Mouse (Mus musculus): ENCODE measurements around the gene Prelid1.
A peak's percentile ranks its signal among the peaks of the same experiment; 100 is the strongest.

Prelid1 gene

DNA sequence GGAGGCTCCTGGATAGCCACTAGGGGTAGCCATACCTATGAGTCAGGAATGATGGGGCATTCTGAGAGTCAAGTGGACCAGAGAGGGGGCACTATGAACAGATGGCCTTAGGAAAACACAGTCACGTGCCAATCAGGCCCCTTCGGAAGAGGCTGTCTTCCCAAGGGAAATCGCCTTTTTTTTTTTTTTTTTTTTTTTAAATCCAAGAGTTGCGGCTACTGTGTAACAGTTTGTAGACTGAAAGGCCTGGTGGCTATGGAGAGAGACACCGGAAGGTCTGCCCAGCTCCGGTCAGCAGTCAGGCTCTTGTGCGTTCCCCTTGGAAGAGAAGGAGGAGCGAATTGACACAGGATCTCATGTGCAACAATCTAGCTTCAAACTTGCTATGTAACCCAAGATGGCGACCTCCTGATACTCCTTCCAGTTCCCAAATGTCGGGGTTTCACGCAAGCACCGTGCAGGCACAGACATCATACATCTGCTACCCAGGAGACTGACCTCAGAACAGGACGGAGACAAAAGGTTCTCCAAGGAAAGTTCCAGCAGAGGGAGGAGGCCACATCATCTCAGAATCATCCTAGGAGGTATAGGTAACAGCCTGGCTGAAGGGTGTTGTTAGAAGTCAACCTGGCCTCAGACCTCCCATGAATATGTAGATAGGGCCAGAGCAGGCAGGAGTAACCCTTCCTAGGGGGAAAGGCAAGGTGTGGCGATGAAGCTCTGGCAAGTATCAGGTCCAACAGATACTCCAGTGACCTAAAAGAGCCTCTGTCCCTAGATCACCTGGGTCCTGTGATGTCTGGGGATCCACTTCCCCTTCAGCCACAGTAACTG lies 10.5 kb downstream of the Prelid1 start:
- no peak for DNase-seq (ENCODE audit: inconsistent age in 2 of 2, low spot score in 1 of 2)

DNA sequence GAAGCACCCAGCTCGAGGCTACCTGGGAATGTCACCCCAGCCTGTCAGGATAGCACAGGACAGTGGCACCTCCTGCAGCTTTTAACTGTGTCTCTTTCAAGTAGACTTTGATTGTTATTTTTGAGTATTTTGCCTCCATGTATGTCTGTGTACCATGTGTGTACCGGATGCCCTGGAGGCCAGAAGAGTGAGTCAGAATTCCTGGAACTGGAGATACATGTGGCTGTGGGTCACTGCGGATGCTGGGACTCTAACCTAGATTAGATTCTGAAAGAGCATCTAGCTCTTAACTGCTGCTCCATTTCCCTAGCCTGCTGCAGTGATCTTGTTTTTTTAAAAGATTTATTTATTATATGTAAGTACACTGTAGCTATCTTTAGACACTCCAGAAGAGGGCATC lies 12.0 kb downstream of the Prelid1 start:
- DNase-seq (ENCODE audit: inconsistent age in 2 of 2, low spot score in 1 of 2) = no peak

DNA sequence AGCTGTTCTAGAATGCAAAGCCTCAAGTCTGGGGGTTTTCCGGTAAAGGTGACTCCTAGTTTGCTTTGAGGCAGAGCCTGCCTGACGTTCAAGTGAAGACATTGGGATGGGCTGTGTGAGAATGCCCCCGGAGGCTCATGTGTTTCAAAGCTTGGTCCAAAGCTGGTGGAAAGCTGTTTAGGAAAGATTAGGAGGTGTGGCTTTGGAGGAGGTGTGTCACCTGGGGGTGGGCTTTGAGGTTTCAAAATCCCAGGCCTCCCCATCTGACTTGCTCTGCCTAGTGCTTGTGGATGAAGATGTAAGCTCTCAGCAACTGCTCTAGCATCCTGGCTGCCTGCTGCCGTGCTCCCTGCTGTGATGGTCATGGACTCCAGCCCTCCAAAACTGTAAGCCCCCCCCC lies 15.4 kb downstream of the Prelid1 start:
- DNase-seq (ENCODE audit: inconsistent age in 2 of 2, low spot score in 1 of 2) = no peak

DNA sequence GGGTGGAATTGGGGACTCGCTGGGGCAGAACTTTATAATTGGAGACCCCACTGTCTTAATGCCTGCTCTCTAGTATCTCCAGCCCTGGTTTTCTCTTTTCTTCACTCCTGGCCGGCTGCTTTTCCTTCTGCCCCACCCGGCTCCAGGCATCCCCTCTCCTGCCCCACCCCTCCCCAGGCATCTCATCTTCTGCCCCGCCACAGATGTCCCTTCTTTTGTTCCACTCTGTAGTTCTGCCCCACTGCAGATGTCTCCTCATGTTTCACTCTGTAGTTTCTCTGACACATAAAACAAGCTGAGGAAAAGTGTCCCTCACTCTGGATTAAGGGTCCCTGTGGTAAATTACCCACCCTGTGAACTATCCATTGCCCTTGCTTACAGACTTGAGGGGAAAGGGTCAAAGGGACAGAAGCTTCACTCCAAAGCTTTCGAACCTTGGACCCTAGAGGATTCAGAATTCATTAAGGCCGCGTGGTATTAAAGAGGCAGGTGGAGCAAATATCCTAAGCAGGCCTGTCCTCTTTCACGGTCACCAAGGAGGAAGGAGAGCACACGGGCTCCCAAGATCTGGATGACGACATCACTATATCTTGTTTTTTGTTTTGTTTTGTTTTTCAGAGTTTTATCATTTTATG lies 17.2 kb downstream of the Prelid1 start:
- no peak for DNase-seq (ENCODE audit: inconsistent age in 2 of 2, low spot score in 1 of 2)

DNA sequence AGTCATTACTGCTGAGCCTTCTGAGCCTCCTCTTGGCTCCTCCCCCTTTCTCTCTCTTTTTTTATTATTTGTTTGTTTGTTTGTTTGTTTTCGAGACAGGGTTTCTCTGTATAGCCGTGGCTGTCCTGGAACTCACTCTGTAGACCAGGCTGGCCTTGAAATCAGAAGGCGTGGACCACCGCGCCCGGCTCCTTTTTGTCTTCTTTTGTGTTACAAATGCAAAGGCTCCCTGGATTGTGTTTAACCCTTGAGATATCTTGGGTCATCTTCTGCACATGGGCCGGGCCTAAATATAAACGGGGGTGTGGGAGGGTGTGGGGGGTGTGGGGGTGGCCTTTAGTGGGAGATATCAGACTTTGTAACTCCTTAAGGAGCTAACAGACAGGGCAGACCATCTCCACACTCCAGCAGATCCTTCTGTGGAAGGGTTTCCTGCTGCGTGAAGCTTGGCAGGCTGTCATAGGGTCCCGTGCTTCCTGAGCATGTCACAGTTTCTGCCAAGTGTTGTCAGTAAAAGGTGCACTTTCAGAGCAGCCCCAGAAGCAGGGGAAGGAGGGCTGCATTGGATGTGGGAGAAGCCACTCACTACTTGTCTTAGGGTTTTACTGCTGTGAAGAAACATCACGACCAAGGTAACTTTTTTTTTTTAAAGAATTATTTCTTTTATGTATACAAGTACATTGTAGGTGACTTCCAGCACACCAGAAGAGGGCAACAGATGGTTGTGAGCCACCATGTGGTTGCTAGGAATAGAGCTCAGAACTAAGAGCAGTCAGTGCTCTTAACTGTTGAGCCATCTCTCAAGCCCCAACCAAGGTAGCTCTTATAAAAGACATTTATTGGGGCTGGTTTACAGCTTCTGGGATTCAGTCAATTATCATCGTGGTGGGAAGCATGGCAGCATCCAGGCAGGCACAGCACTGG lies 18.1 kb downstream of the Prelid1 start:
- DNase-seq (ENCODE audit: inconsistent age in 2 of 2, low spot score in 1 of 2) = no peak

DNA sequence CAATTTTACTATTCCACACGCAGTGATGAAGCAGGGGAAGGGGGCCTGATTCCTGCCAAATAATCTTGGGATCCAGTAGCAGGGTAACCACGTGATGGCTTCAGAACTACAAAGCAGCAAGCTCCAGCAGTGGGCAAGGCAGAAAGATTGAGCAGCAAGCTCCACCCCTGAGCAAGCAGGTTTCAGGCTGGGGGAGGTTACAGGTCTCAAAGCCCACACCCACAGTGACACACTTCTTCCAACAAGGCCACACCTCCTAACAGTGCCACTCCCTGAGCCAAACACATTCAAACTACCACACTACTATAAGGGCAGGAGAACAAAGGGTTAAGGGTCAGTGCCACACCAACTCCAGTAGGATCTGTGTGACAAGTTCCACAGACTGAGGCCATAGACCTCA lies 19.0 kb downstream of the Prelid1 start:
- DNase-seq (ENCODE audit: inconsistent age in 2 of 2, low spot score in 1 of 2) = no peak

DNA sequence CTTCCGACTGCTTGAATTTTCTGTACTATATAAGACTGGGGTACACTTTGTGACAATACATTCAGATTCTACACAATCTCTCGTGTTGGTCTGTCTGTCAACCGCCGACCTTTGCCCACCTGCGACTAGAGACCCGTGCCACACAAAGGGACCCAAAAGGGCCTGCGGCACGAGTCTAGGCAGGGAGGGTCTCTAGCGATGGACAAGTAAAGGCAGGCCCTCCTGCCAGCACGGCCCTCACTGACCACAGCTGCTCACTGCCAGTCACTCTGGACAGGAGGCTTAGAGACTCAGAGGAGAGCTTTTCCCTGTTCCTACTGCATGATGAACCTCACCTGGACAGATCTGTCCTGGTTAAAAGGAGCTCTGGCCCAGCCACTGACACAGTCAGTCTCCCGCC lies 22.2 kb downstream of the Prelid1 start:
- no peak for DNase-seq (ENCODE audit: inconsistent age in 2 of 2, low spot score in 1 of 2)

DNA sequence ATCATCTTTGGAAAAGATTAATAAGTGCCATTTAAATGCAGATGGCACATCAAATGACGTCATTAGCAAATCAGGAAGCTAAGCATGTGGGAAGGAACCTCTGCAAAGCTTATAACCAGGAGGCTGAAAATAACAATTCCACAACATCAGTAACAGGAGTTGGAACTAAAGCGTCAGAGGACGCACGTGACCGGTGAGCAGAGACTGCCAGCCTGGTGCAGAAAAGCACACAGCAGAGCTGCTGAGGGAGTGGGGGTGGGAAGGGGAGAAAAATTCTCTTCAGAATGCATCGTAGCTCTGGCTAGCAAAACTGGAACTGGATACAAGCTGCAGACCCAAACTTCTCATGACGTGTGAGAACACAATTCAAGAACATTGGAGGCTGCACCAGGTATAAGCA lies 24.0 kb downstream of the Prelid1 start:
- no peak for DNase-seq (ENCODE audit: inconsistent age in 2 of 2, low spot score in 1 of 2)

DNA sequence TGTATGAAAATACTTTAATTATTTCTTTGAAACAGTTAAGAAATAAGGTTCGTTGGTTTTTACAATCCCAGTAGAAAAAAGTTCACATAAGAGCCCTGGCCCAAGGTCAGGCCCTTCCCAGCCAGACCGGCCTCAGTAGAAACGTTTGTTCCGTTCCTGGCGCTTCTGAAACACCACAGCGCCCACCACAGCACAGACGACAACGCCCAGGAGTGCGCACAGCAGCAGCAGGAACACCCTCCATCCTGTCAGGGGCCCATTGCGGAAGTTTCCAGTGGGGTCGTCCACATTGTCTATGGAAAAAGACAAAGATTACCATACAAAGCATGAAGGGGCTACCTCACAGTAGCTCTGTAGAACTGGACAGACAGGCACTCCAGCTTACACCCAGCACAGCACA lies 26.4 kb downstream of the Prelid1 start:
- no peak for DNase-seq (ENCODE audit: inconsistent age in 2 of 2, low spot score in 1 of 2)

DNA sequence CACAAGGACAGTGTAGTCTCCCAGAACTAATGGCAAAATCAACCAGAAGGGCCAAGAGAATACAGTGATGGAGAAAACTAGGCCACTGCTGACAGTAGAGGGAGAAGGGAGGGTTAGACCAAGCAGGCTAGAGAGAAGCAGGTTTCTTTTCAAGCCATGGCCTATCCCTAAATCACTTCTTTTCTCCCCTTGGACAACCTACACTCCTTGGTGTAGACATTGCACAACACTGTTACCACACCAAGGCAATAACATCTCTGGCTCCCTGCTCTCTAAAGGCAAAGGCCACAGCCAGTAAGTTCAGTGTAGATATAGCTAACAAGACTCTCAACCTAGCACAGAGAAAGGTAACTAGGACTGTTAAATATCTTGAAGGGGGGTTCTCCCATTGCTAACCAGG lies 40.8 kb downstream of the Prelid1 start:
- peak in 1 of 2 experiments; percentile 64 for DNase-seq (ENCODE audit: inconsistent age in 2 of 2, low spot score in 1 of 2)

DNA sequence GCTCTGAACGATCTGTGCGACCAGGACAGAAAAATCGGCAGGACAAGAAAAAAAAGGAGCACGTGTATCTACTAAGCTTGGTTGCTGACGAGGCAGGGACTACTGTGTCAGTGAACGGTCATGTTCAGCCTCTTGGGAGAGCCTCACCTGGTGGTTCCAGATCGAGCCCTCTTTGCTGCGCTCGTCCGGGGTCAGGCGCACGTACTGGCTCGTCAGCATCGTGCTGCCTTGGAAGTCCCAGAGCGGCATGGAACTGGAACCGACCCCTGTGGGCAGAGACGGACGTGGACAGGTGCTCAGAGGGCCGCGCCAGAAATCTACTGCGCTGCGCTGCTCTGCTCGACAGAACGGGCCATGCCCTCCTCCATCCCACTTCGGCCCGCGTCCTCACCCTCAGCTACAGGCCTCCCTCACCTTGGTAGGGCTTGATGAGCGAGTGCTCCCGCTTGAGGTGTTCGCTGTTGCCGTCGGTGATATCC lies 41.7 kb downstream of the Prelid1 start:
- DNase-seq (ENCODE audit: inconsistent age in 2 of 2, low spot score in 1 of 2) = no peak

DNA sequence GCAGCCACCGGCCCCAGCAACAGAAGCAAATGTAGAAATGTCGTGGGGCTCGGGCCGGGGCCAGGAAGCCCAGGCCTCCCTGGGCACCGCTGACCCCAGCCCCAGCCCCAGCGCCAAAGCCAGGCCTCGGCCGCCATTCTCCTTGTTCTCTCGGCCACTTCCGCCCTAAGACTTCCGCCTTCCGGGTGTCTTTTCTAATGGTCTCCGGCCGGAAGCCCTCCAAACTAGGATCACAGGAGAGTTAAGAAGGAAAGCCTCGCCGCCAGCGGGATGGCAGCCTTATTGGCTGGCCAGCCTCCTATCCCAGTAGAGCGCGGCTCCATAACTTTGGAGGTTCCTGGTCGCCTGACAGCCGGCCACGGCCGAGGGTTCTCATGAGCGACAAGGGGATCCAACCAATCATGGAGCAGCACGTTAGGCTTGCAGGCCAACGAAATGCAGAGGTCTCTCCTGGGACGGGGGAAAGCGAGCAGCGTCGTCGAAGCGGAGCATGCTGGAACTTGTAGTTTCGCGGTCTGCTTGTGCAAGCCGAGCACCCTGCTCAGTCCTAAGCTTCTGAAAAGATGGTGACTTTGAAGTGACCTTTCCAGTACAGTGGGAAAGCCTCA lies 42.3 kb downstream of the Prelid1 start, which contains the start of gene Lman2:
Gene Lman2, minus strand, starts transcription at position 331 of the 608 bp plus-strand sequence.
- DNase-seq (ENCODE audit: inconsistent age in 2 of 2, low spot score in 1 of 2) = peak; percentile 98 to 99

DNA sequence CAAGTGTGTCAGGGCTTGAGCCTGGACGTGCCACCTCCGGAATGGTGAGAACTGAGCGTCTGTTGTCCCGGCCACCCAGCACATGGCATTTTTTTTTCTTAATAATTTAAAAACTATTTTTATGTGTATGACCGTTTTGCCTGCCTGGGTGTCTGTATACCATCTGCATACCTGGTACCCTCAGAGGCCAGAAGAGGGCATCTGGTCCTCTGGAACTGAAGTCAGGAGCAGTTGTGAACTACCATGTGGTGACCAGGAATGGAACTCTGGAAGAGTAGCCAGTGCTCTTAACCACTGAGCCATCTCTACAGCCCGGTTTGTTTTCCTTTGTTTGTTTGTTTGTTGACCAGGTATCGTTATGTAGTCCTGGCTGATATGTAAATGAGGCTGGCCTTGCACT lies 48.1 kb downstream of the Prelid1 start:
- DNase-seq (ENCODE audit: inconsistent age in 2 of 2, low spot score in 1 of 2) = no peak

DNA sequence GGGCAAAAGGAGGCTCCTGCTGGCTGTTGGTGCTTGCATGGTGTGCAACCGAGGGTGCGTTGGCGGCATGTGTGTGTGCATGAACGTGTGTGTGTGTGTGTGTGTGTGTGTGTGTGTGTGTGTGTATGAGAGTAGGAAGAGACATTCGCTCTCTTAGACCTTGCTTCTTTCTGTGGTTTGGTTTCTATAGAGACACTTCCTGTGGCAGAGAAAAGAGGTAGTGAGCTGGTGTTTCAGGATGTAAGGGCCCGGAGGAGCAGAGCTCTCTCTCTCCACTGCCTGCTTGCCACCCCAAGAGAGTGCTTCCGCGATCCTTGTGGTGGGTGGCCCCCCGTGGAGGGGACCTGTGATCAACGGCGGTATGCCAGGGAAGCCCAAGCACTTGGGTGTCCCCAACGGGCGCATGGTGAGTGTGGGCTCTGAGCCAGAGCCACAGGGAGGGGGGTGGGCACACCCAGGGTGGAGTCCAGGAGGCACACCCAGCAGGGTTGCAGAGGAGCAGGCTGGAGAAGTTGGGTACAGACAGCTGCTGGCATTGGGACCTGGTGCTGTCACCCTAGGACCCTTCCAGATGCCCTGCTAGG lies 49.3 kb downstream of the Prelid1 start, which contains the start of gene Rgs14:
Gene Rgs14, plus strand, starts transcription at position 202 of the 584 bp plus-strand sequence.
- peak in 1 of 2 experiments; percentile 39 for DNase-seq (ENCODE audit: inconsistent age in 2 of 2, low spot score in 1 of 2)

DNA sequence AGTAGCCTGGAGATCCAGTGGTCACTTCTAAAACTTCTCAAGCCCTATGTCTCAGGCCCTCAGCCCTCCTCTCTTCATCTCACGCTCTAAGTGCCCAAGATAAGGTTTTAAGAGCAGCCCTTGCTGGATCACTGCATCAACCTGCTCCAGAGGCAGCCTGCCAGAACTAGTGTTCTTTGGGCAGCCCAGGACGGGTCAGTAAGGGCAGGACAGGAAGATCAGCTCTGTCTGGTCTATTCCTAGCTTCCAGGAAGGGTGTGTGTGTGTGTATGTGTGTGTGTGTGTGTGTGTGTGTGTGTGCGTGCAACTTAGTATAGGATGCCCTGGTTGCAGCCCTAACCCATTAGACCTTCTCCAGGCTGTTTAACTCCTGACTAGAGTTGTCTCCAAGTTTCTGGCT lies 49.9 kb downstream of the Prelid1 start:
- DNase-seq (ENCODE audit: inconsistent age in 2 of 2, low spot score in 1 of 2) = peak in 1 of 2 experiments; percentile 31

DNA sequence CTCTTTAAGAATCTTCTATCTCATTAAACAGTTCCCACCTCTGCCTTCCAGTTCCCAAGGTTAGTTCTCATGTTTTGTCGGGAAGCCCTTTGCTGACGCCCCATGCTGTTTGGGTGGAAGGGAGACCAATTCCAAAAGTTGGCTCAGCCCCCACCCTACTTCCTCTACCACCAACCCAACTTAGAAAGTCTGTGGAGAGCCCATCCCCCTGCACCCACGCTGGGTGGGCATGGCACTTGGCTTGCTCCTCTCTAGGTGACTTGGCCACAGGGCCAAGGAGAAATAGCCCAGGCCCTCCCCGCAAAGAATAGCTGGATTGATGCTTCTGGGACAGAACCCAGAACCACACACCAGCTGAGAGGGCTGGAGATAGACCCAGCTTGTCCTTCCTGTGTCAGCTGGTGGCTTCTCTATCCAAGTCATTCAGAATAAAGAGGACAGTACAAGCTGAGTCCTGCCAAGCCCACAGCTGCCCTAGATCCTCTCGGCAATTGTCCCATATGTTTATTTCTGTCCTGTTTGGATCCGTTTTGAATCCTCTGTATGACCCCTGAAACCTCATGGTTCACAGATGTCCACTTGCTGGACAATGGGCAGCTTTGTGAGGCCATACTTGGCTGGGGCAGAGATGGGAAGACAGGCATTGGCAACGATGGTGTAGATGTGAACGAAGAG lies 50.8 kb downstream of the Prelid1 start:
- no peak for DNase-seq (ENCODE audit: inconsistent age in 2 of 2, low spot score in 1 of 2)

DNA sequence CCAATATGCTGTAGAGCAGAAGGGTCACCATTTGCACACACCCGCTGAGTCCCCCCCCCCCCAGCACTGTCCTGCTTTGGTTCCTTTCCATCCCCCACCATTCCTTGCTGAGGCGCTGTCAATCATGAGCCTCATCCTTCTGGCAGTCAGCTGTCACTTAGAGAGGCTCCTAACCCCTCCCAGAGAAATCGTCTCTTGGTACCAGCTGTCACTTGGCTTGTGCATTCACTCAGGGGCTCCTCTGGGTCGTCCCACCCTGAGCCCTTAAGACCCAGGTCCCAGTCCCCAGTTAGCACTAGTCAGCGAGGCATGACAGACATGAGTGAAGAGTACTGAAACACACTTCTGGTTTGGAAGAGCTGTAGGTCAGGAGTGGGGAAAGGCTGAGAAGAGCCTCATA lies 51.4 kb downstream of the Prelid1 start:
- no peak for DNase-seq (ENCODE audit: inconsistent age in 2 of 2, low spot score in 1 of 2)

DNA sequence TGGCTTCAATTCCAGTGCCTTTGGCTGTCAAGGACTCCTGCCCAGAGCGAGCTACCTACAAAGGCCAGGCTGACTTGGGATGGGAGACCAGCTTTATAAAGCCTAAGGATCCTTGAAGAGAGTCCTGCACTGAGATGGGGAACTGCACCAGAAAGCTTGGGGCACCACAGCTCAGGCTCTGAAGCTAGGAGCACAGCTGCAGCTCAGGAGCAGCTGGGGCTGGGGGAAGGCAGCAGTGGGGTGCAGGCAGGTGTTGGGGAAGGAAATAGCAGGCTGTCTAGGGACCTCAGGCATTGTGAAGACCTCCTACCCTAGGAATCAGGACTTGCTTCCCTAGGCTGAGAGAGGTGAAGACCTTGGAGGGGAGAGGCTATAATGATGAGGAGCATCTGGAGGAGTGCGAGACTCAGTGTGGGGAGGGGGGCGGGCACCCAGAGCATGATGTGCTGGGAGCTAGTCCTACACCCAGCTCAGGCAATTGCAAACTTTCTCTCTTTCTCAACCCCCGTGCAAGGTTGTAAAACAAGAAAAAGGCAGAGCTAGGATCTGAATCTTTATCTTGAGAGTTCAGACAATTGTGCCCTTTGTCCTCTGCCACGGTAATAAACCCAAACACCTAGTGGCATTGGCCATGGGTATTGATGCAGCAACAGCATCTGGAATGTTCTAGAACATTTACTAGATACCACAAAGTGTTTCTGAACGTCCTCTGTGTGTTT lies 54.1 kb downstream of the Prelid1 start:
- no peak for DNase-seq (ENCODE audit: inconsistent age in 2 of 2, low spot score in 1 of 2)
